Mouse (Mus musculus): ENCODE measurements around the gene Cpeb4. TPM values are rescaled to one million over a fixed set of nuclear protein-coding genes. Genes with fewer than 3 reads are reported as not detected.
"Not testable (repeated sequence)": the region's sequence is repeated elsewhere in the genome, so short reads cannot be mapped to it uniquely, and the experiment has no call there.

The Cpeb4 gene
- 10 to 100 TPM; 63.1 to 71.0 TPM for total RNA-seq (2021)

GRCm38 (mm10) chr11:31871911-31872310 is at the start of gene Cpeb4:
Cpeb4 (plus strand) TSS chr11:31872211.
- DNase-seq, result no peak

- DNase-seq, result no peak
Measured at GRCm38 (mm10) chr11:31822556-31822955, 49.5 kb upstream of the Cpeb4 start.

GRCm38 (mm10) chr11:31823513-31823912 is 48.5 kb upstream of the Cpeb4 start:
- DNase-seq, result no peak

- DNase-seq, result peak; percentile 27
Measured at GRCm38 (mm10) chr11:31824504-31825166, 47.4 kb upstream of the Cpeb4 start.

GRCm38 (mm10) chr11:31828011-31828770 is 43.8 kb upstream of the Cpeb4 start:
- DNase-seq, result no peak

- DNase-seq, result no peak
Measured at GRCm38 (mm10) chr11:31828771-31829072, 43.3 kb upstream of the Cpeb4 start.

- no peak for DNase-seq
Measured at GRCm38 (mm10) chr11:31830213-31831151, 41.5 kb upstream of the Cpeb4 start.

- DNase-seq, result no peak
Measured at GRCm38 (mm10) chr11:31831451-31831850, 40.6 kb upstream of the Cpeb4 start.

- no peak for DNase-seq
Measured at GRCm38 (mm10) chr11:31831983-31832382, 40.0 kb upstream of the Cpeb4 start.

- DNase-seq, result no peak
Measured at GRCm38 (mm10) chr11:31832439-31832980, 39.5 kb upstream of the Cpeb4 start.

GRCm38 (mm10) chr11:31833506-31833905 is 38.5 kb upstream of the Cpeb4 start:
- no peak for DNase-seq

- DNase-seq, result no peak
Measured at GRCm38 (mm10) chr11:31835352-31835751, 36.7 kb upstream of the Cpeb4 start.

GRCm38 (mm10) chr11:31837243-31837642 is 34.8 kb upstream of the Cpeb4 start:
- no peak for DNase-seq

GRCm38 (mm10) chr11:31837753-31838152 is 34.3 kb upstream of the Cpeb4 start:
- no peak for DNase-seq

GRCm38 (mm10) chr11:31838442-31839083 is 33.4 kb upstream of the Cpeb4 start:
- DNase-seq, result peak; percentile 83

- DNase-seq, result peak; percentile 13
Measured at GRCm38 (mm10) chr11:31839084-31839460, 32.9 kb upstream of the Cpeb4 start.

GRCm38 (mm10) chr11:31842171-31842959 is 29.6 kb upstream of the Cpeb4 start:
- no peak for DNase-seq

- no peak for DNase-seq
Measured at GRCm38 (mm10) chr11:31843177-31843833, 28.7 kb upstream of the Cpeb4 start.

- DNase-seq, result no peak
Measured at GRCm38 (mm10) chr11:31843834-31844188, 28.2 kb upstream of the Cpeb4 start.

- DNase-seq, result not testable (repeated sequence)
Measured at GRCm38 (mm10) chr11:31845111-31845510, 26.9 kb upstream of the Cpeb4 start.

All from heart, postnatal 4 days (tissue).